Mouse (Mus musculus): ENCODE measurements around the gene Ivns1abp. TPM values are rescaled to one million over a fixed set of nuclear protein-coding genes. Genes with fewer than 3 reads are reported as not detected.

Ivns1abp gene
- total and polyA plus RNA-seq, 3 experiments: 77.6 to 216 (median 197) TPM

DNA sequence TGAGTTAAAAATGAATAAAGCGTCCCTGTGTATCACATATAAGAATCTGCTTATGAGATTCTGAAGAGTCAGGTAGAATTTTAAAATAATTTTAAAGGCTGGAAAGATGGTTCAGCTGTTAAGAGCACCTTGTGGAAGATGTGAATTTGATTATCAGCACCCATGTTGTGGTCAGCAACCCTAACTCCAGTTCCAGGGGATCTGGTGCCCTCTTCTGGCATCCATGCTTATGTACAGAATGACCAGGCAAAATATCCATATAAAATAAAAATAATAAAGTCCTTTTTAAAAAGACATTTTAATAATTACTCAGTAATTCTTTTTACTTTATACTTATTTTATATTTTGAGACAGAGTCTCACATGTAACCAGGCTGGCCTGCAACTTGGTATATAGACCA is 45.8 kb downstream of the Ivns1abp start:
- no peak overlapping the region for H3K9ac ChIP-seq (ENCODE audit: insufficient read depth, low read depth)
- H3K4me1 ChIP-seq (ENCODE audit: control insufficient read depth in 1 of 2, insufficient read depth in 2 of 2): no peaks in the 10 kb centered on the region
- no peaks in the 10 kb centered on the region for H3K9me3 ChIP-seq (replicated peaks; ENCODE audit: low read length)
- in situ Hi-C loops (cut with MboI; ENCODE audit: low pct_ligation_motif_present, low pct_unique_long_range_greater_than_20kb, low sequenced_read_pairs) (no loop called here), dilution Hi-C loops (cut with MboI; ENCODE audit: extremely low pct_ligation_motif_present, extremely low pct_unique_long_range_greater_than_20kb, low sequenced_read_pairs) (no loop called here)
- H3K27me3 ChIP-seq (replicated peaks): no peaks in the 10 kb centered on the region
- no peak overlapping the region for H3K4me3 ChIP-seq (replicated peaks in 1 of 3; ENCODE audit: low read depth in 2 of 3, low read length in 2 of 3, poor library complexity in 1 of 3)
- H3K79me2 ChIP-seq (replicated peaks; ENCODE audit: control insufficient read depth, extremely low read depth, insufficient read depth, poor library complexity, severe bottlenecking): no peaks in the 10 kb centered on the region
- TF ChIP-seq RAD21 (IDR thresholded peaks at IDR 0.05; ENCODE audit: low read depth, low read length) (peak; percentile 68), PAX5 (IDR thresholded peaks at IDR 0.05; ENCODE audit: low read length) (no peak), SMC3 (IDR thresholded peaks at IDR 0.05; ENCODE audit: low read depth, low read length) (peak; percentile 51), ZC3H11A (IDR thresholded peaks at IDR 0.05; ENCODE audit: low read depth, low read length) (peak; percentile 11; the same call in 1 of the 2 replicates), CTCF (conservative IDR thresholded peaks at IDR 0.05 in 1 of 2, IDR thresholded peaks at IDR 0.05 in 1 of 2; ENCODE audit: low read depth in 2 of 2, low read length in 2 of 2) (peak; percentile 34 to 71; a peak in 3 of 4 replicates), BHLHE40 (IDR thresholded peaks at IDR 0.05; ENCODE audit: low read depth, low read length) (no peak)
- H3K27ac ChIP-seq (ENCODE audit: insufficient read depth, low read depth): no peak overlapping the region
- H3K4me2 ChIP-seq (ENCODE audit: insufficient read depth, low read depth, poor library complexity, severe bottlenecking): no peak overlapping the region
- DNase-seq (ENCODE audit: extremely low read depth): peak; percentile 42
- peaks cover 5 to 30% of the 10 kb centered on the region in 2 experiments for H3K36me3 ChIP-seq (replicated peaks in 1 of 2; ENCODE audit: control insufficient read depth in 1 of 2, insufficient read depth in 1 of 2, low read length in 1 of 2)

DNA sequence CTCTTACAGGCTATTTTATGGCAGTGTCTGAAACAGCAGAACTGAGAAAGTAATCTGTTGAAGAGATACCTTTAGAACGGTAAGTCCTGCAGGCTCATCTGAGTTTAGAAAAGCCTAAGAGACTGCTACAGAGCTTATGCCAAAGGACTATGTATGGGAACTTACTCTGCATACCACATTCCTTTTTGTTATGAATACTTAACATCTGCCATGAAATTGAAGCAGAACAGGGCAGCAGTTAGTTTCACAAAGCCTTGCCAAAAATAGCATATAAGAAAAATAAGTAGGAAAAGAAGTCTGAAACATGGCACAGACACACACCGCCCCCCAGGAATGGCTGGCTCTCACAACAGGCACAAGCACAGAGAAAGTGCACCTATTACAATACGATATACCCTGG is 65.5 kb downstream of the Ivns1abp start:
- Histone ChIP-seq H3K36me3 (replicated peaks in 1 of 2; ENCODE audit: control insufficient read depth in 1 of 2, insufficient read depth in 1 of 2, low read length in 1 of 2) (peaks cover 14 to 43% of the 10 kb centered on the region in 2 experiments), H3K27me3 (replicated peaks) (no peaks in the 10 kb centered on the region), H3K27ac (ENCODE audit: insufficient read depth, low read depth) (no peak overlapping the region), H3K4me3 (replicated peaks in 1 of 3; ENCODE audit: low read depth in 2 of 3, low read length in 2 of 3, poor library complexity in 1 of 3) (no peak overlapping the region), H3K79me2 (replicated peaks; ENCODE audit: control insufficient read depth, extremely low read depth, insufficient read depth, poor library complexity, severe bottlenecking) (no peaks in the 10 kb centered on the region), H3K4me1 (ENCODE audit: control insufficient read depth in 1 of 2, insufficient read depth in 2 of 2) (no peaks in the 10 kb centered on the region), H3K9me3 (replicated peaks; ENCODE audit: low read length) (no peaks in the 10 kb centered on the region), H3K9ac (ENCODE audit: insufficient read depth, low read depth) (no peak overlapping the region), H3K4me2 (ENCODE audit: insufficient read depth, low read depth, poor library complexity, severe bottlenecking) (no peak overlapping the region)
- dilution Hi-C loops (cut with MboI; ENCODE audit: extremely low pct_ligation_motif_present, extremely low pct_unique_long_range_greater_than_20kb, low sequenced_read_pairs) (no loop called here), in situ Hi-C loops (cut with MboI; ENCODE audit: low pct_ligation_motif_present, low pct_unique_long_range_greater_than_20kb, low sequenced_read_pairs) (no loop called here)
- no peak for DNase-seq (ENCODE audit: extremely low read depth)
- TF ChIP-seq IRF4 (IDR thresholded peaks at IDR 0.05; ENCODE audit: low read depth, low read length) (no peak), USF1 (IDR thresholded peaks at IDR 0.05; ENCODE audit: low read depth, low read length) (no peak), ETS1 (conservative IDR thresholded peaks at IDR 0.05; ENCODE audit: low read depth, low read length) (no peak), ZKSCAN1 (IDR thresholded peaks at IDR 0.05; ENCODE audit: borderline replicate concordance, low read depth, low read length) (no peak), CHD1 (IDR thresholded peaks at IDR 0.05; ENCODE audit: low read depth, low read length) (no peak), SMC3 (IDR thresholded peaks at IDR 0.05; ENCODE audit: low read depth, low read length) (no peak), BHLHE40 (IDR thresholded peaks at IDR 0.05; ENCODE audit: low read depth, low read length) (no peak), UBTF (IDR thresholded peaks at IDR 0.05; ENCODE audit: low read depth, low read length) (no peak), EP300 (IDR thresholded peaks at IDR 0.05; ENCODE audit: low read length) (no peak), POLR2A (IDR thresholded peaks at IDR 0.05; ENCODE audit: low read depth, low read length) (no peak), SIN3A (IDR thresholded peaks at IDR 0.05; ENCODE audit: low read length) (no peak), ELF1 (IDR thresholded peaks at IDR 0.05; ENCODE audit: low read depth, low read length) (no peak), CTCF (conservative IDR thresholded peaks at IDR 0.05 in 1 of 2, IDR thresholded peaks at IDR 0.05 in 1 of 2; ENCODE audit: low read depth in 2 of 2, low read length in 2 of 2) (no peak), NELFE (IDR thresholded peaks at IDR 0.05; ENCODE audit: low read depth, low read length) (no peak), GABPA (IDR thresholded peaks at IDR 0.05; ENCODE audit: insufficient replicate concordance, low read depth, low read length) (no peak)

Other genes starting within 250 kb of the Ivns1abp start
- not detected in 2 replicates for gene Gm47985, start 161.9 kb upstream of the Ivns1abp start, total RNA-seq (2012; rRNA removed)
- gene Gm47985, start 161.9 kb upstream of the Ivns1abp start, total RNA-seq (2014; rRNA removed): 0.15 TPM in 1 of 2 replicates, not detected in the other
- gene Gm47985, start 161.9 kb upstream of the Ivns1abp start, polyA plus RNA-seq (2012; ENCODE audit: insufficient read length, low read depth): not detected in 2 replicates
- 0.08 TPM in 1 of 2 replicates, not detected in the other for gene Gm8947, start 152.1 kb upstream of the Ivns1abp start, total RNA-seq (2012; rRNA removed)
- not detected in 2 replicates for gene Gm8947, start 152.1 kb upstream of the Ivns1abp start, total RNA-seq (2014; rRNA removed)
- 0.25 and 0.36 TPM in 2 replicates for gene Gm8947, start 152.1 kb upstream of the Ivns1abp start, polyA plus RNA-seq (2012; ENCODE audit: insufficient read length, low read depth)
- not detected in 2 replicates for gene Gm47995, start 146.0 kb upstream of the Ivns1abp start, total RNA-seq (2012; rRNA removed)
- gene Gm47995, start 146.0 kb upstream of the Ivns1abp start, total RNA-seq (2014; rRNA removed): not detected in 2 replicates
- gene Gm47995, start 146.0 kb upstream of the Ivns1abp start, polyA plus RNA-seq (2012; ENCODE audit: insufficient read length, low read depth): not detected in 2 replicates
- not detected in 2 replicates for gene 3110040M04Rik, start 140.4 kb upstream of the Ivns1abp start, total RNA-seq (2012; rRNA removed)
- gene 3110040M04Rik, start 140.4 kb upstream of the Ivns1abp start, total RNA-seq (2014; rRNA removed): not detected in 2 replicates
- not detected in 2 replicates for gene 3110040M04Rik, start 140.4 kb upstream of the Ivns1abp start, polyA plus RNA-seq (2012; ENCODE audit: insufficient read length, low read depth)
- 0.13 TPM in 1 of 2 replicates, not detected in the other for gene Gm47996, start 134.3 kb upstream of the Ivns1abp start, total RNA-seq (2012; rRNA removed)
- not detected in 2 replicates for gene Gm47996, start 134.3 kb upstream of the Ivns1abp start, total RNA-seq (2014; rRNA removed)
- gene Gm47996, start 134.3 kb upstream of the Ivns1abp start, polyA plus RNA-seq (2012; ENCODE audit: insufficient read length, low read depth): not detected in 2 replicates
- 10.8 and 14.8 TPM in 2 replicates for gene Swt1, start 84.0 kb downstream of the Ivns1abp start, total RNA-seq (2012; rRNA removed)
- 19.6 and 28.7 TPM in 2 replicates for gene Swt1, start 84.0 kb downstream of the Ivns1abp start, total RNA-seq (2014; rRNA removed)
- gene Swt1, start 84.0 kb downstream of the Ivns1abp start, polyA plus RNA-seq (2012; ENCODE audit: insufficient read length, low read depth): 6.9 and 8.0 TPM in 2 replicates
- 21.6 and 21.8 TPM in 2 replicates for gene Trmt1l, start 84.1 kb downstream of the Ivns1abp start, total RNA-seq (2012; rRNA removed)
- gene Trmt1l, start 84.1 kb downstream of the Ivns1abp start, total RNA-seq (2014; rRNA removed): 20.9 and 22.7 TPM in 2 replicates
- 18.9 and 23.7 TPM in 2 replicates for gene Trmt1l, start 84.1 kb downstream of the Ivns1abp start, polyA plus RNA-seq (2012; ENCODE audit: insufficient read length, low read depth)
- gene Rnf2, start 156.5 kb downstream of the Ivns1abp start, total RNA-seq (2012; rRNA removed): 52.5 and 53.7 TPM in 2 replicates
- gene Rnf2, start 156.5 kb downstream of the Ivns1abp start, total RNA-seq (2014; rRNA removed): 127 and 134 TPM in 2 replicates
- 53.4 and 55.1 TPM in 2 replicates for gene Rnf2, start 156.5 kb downstream of the Ivns1abp start, polyA plus RNA-seq (2012; ENCODE audit: insufficient read length, low read depth)
- gene Fam129a, start 226.7 kb downstream of the Ivns1abp start, total RNA-seq (2012; rRNA removed): 25.9 and 48.3 TPM in 2 replicates
- 30.8 and 37.0 TPM in 2 replicates for gene Fam129a, start 226.7 kb downstream of the Ivns1abp start, total RNA-seq (2014; rRNA removed)
- 26.2 and 27.8 TPM in 2 replicates for gene Fam129a, start 226.7 kb downstream of the Ivns1abp start, polyA plus RNA-seq (2012; ENCODE audit: insufficient read length, low read depth)